Mouse (Mus musculus): ENCODE results near the gene Pkp1.

- TF ChIP-seq CTCF (IDR thresholded peaks at IDR 0.05) (no peak), EP300 (IDR thresholded peaks at IDR 0.05) (no peak)
Observed at GRCm38 (mm10) chr1:135852044-135852756, 66.8 kb downstream of the Pkp1 start.
